ENCODE assay signal across 8 mouse cellular contexts in genomic region chr2:32287923-32288367, GRCm38 (mm10). TPM values are rescaled to one million over a fixed set of nuclear protein-coding genes. Genes with fewer than 3 reads are reported as not detected.
DNase-seq lines count a peak whose midpoint lies in the region; ATAC-seq lines count a peak whose summit lies in the region.

Gene Swi5 (minus strand): TSS chr2:32288075.

- intact Hi-C loops in gastrocnemius, postnatal 14 days (cut with DNase I; ENCODE audit: low total_unique reads), result no loop called here
- intact Hi-C loops in left cerebral cortex, postnatal 10 days (cut with DNase I), result no loop called here

- peak; percentile 99 for DNase-seq in adrenal gland, adult (ENCODE audit: inconsistent age in 2 of 2, low spot score in 1 of 2)
- DNase-seq in embryo, embryonic 10.5 days (ENCODE audit: low spot score), result peak; percentile 100
- DNase-seq in gastrocnemius, postnatal 14 days, result peak; percentile 99
- peak; percentile 98 to 100 for DNase-seq in left cerebral cortex, postnatal 10 days (ENCODE audit: extremely low spot score in 1 of 2, low spot score in 2 of 2)
- peak; percentile 96 for DNase-seq in right cerebral cortex, postnatal 25 days
- DNase-seq in urinary bladder, postnatal 4 days (ENCODE audit: low spot score in 2 of 2), result peak; percentile 98 to 100

- ATAC-seq in inflammation-experienced regulatory T-cells, adult 6 months, result peak; percentile 99
- peak; percentile 98 for ATAC-seq in megakaryocyte-erythroid progenitor cell, adult 5-6 weeks (replicated peaks; ENCODE audit: low FRiP score, low TSS enrichment, poor library complexity, severe bottlenecking)

RNA-seq across cellular contexts. Expression of gene Swi5, which starts in this region (rescaled TPM):
- 100 to 1,000 TPM; 117 to 120 TPM for total RNA-seq in gastrocnemius, postnatal 14 days (2021)
- 100 to 1,000 TPM; 155 to 247 (median 208) TPM for polyA plus RNA-seq in inflammation-experienced regulatory T-cells, adult 6 months (2017; shearing (Covaris generic))
- total RNA-seq in left cerebral cortex, postnatal 10 days (2021), result 100 to 1,000 TPM; 233 to 242 TPM
- total RNA-seq in megakaryocyte-erythroid progenitor cell, adult 5-6 weeks (2014; fragmentation: Nextera tagmentation), result 309 and 320 TPM in 2 replicates
- total RNA-seq in megakaryocyte-erythroid progenitor cell, adult 5-6 weeks (2017), result 438 and 550 TPM in 2 replicates

Comparison
In these comparisons a context has a peak if more than half of its experiments do, and no peak if none do; other contexts are left out.
1. Peak in every context shown above with its lines: DNase-seq and ATAC-seq.